Mouse (Mus musculus) neural tube, embryonic 13.5 days (tissue): ENCODE data around the gene Cnnm1. TPM values are rescaled to one million over a fixed set of nuclear protein-coding genes. Genes with fewer than 3 reads are reported as not detected.

Experiments used
- ATAC-seq: fragments of 200-750 bp; cut with Nextera tagmentation; 2 replicates; pipeline ENCODE4 v1.8.0; 2017; ENCODE audit warnings: low read depth, mild to moderate bottlenecking, moderate TSS enrichment, moderate library complexity
- H3K27ac ChIP-seq: fragments of 300-500 bp; sonication (generic); replicated peaks from 2 replicates; pipeline ENCODE4 v1.5.1; 2015; ENCODE audit warnings: moderate library complexity, mild to moderate bottlenecking, inconsistent platforms
- H3K27me3 ChIP-seq: fragments of 300-500 bp; sonication (generic); 2 replicates; pipeline ENCODE4 v1.6.1; 2015; ENCODE audit warnings: mild to moderate bottlenecking, inconsistent platforms
- H3K36me3 ChIP-seq: fragments of 300-500 bp; sonication (generic); 2 replicates; pipeline ENCODE4 v1.6.1; 2015; ENCODE audit warnings: mild to moderate bottlenecking, inconsistent platforms
- H3K4me1 ChIP-seq: fragments of 300-500 bp; sonication (generic); replicated peaks from 2 replicates; pipeline ENCODE4 v1.6.1; 2015; ENCODE audit warnings: inconsistent platforms
- H3K4me2 ChIP-seq: fragments of 300-500 bp; sonication (generic); 2 replicates; pipeline ENCODE4 v1.6.1; 2015; ENCODE audit warnings: inconsistent platforms, mild to moderate bottlenecking, moderate library complexity
- H3K4me3 ChIP-seq: fragments of 300-500 bp; sonication (generic); 2 replicates; pipeline ENCODE4 v1.5.1; 2015; ENCODE audit warnings: mild to moderate bottlenecking, inconsistent platforms
- H3K9ac ChIP-seq: fragments of 300-500 bp; sonication (generic); 2 replicates; pipeline ENCODE4 v1.6.1; 2015; ENCODE audit warnings: moderate library complexity, mild to moderate bottlenecking, inconsistent platforms
- H3K9me3 ChIP-seq: fragments of 300-500 bp; sonication (generic); 2 replicates; pipeline ENCODE4 v1.6.1; 2016; ENCODE audit warnings: inconsistent platforms
- WGBS: fragments of 180-500 bp; shearing (Covaris S2); methylation state at CpG from one replicate; pipeline ENCODE4 v1.1.7; 2015; 5-methylcytosine and 5-hydroxymethylcytosine counted together
- polyA plus RNA-seq: library from polyadenylated mRNA; unstranded; fragments of >200 nt; fragmentation: Nextera tagmentation; extraction: Ambion mirVana; gene quantifications from 2 replicates; pipeline ENCODE4 v1.2.1, GENCODE M21; 2015

Cnnm1 gene
- polyA plus RNA-seq, 1 experiment from 2014 or later = 1.3 TPM

DNA sequence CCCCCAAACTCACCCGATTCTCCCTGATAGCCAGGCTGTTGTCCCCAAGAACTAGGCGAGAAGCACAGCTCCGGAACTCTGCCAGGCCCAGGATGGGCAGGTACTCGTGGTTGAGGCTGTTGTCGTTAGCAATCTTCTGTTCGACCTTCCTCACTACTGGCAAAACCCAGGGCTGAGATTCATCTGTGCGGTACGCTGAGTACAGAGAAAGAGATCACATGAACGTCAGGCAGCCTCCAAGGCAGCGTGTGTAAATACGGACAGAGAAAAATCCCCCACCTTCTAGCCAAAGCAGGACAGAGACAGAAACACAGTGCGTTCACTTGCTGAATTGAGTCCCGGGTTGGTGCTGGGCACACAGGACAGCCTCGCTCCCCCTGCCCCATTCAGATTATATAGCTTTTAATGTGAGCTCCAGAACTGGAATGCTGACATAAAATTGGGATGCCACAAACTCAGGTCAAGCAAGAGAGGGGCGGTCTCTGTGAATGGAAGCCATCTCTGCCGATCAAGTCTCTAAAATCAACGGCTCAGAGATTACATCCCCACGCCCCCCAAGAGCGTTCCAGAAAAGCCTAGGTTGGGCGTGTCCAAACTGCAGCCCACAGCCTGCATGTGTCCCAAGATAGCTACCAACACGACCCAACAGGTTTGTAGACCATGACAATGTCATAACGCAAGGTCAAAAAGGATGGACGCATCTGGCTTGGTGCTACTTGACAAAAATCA lies 75.6 kb downstream of the Cnnm1 start:
- H3K27ac ChIP-seq = no peak overlapping the region
- H3K36me3 ChIP-seq = peaks cover 36% of the 10 kb centered on the region
- no peak overlapping the region for H3K4me2 ChIP-seq
- H3K4me1 ChIP-seq = peaks cover 13% of the 10 kb centered on the region
- ATAC-seq = no peak
- 95% methylated on average over 23 of the region's 23 CpGs for WGBS
- H3K4me3 ChIP-seq = no peak overlapping the region
- H3K9ac ChIP-seq = no peak overlapping the region
- no peaks in the 10 kb centered on the region for H3K9me3 ChIP-seq
- no peaks in the 10 kb centered on the region for H3K27me3 ChIP-seq

DNA sequence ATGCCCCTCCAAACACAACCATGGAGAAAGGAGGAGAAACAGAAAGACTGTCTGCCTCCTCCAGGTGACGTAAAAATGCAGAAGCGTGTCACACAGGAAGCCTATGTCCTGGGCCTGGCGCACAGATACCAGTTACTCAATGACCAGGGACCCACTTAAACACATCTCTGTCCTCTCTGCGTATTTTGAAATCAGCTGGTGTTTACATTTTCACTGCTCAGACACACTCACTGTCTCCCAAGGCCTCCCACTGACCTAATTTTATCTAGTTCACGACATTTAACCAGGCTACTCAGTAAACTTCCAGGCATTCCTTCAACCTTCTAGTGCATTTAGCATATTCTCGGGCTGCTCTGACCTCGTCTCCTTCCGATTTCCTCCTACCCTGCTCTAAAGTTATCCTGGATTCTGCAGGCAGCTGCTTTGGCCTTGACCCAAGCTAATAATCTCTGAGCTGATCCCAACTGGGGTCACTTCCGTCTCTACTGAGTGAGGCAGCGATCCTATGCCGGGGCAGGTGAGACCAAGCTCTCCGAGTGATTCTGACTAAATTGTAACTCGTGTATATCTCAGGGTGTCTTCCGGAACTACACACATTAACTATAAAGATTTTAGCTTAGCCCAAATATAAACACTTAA lies 76.3 kb downstream of the Cnnm1 start:
- no peak overlapping the region for H3K9ac ChIP-seq
- H3K4me2 ChIP-seq = no peak overlapping the region
- no peaks in the 10 kb centered on the region for H3K9me3 ChIP-seq
- peaks cover 30% of the 10 kb centered on the region for H3K36me3 ChIP-seq
- ATAC-seq = no peak
- peaks cover 20% of the 10 kb centered on the region for H3K4me1 ChIP-seq
- H3K27me3 ChIP-seq = no peaks in the 10 kb centered on the region
- H3K4me3 ChIP-seq = no peak overlapping the region
- no peak overlapping the region for H3K27ac ChIP-seq
- 91% methylated on average over 14 of the region's 14 CpGs for WGBS

DNA sequence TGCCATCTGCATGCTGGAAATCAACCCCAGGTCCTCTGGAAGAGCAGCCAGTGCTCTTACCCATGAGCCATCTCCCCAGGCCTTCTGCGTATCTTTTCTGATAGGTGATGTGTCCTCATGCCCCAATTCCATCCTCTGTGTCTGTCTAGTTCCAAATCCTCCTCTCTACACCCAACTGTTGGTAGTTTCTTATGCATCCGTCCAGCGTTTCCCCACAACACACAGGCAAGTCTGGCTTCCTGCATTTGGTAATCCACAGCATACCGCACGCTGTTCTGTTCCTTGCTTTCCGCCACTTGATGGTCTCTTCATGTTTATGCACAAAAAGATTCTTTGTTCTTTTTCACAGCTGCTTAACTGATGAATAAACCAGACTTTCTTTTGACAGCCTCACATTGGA lies 77.1 kb downstream of the Cnnm1 start:
- H3K27ac ChIP-seq = no peak overlapping the region
- H3K9ac ChIP-seq = no peak overlapping the region
- H3K4me2 ChIP-seq = no peak overlapping the region
- H3K9me3 ChIP-seq = no peaks in the 10 kb centered on the region
- peaks cover 21% of the 10 kb centered on the region for H3K36me3 ChIP-seq
- H3K27me3 ChIP-seq = no peaks in the 10 kb centered on the region
- H3K4me1 ChIP-seq = peaks cover 28% of the 10 kb centered on the region
- WGBS = 78% methylated on average over 6 of the region's 6 CpGs
- ATAC-seq = no peak
- H3K4me3 ChIP-seq = no peak overlapping the region

DNA sequence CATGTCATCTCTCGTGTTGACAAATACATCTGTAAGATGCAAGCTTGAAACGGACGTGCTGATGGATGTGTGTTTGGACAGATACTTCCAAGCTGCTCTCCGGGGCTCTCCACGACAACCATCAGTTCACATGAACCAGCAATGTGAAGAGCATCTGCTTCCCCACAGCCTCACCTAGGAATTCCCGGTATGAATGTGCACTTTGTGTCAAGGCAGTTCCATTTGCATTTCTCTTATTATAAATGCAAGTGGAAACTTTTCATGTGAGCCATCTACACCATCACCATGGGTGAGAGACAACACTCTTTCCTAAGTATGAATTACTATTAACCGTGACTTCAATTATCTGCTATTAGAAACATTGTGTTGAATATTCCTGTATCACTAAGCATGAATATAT lies 77.6 kb downstream of the Cnnm1 start:
- Histone ChIP-seq H3K9me3 (no peaks in the 10 kb centered on the region), H3K36me3 (peaks cover 18% of the 10 kb centered on the region), H3K4me1 (peaks cover 32% of the 10 kb centered on the region), H3K9ac (no peak overlapping the region), H3K4me2 (no peak overlapping the region), H3K4me3 (no peak overlapping the region), H3K27me3 (no peaks in the 10 kb centered on the region), H3K27ac (no peak overlapping the region)
- WGBS = 73% methylated on average over 7 of the region's 7 CpGs
- no peak for ATAC-seq

DNA sequence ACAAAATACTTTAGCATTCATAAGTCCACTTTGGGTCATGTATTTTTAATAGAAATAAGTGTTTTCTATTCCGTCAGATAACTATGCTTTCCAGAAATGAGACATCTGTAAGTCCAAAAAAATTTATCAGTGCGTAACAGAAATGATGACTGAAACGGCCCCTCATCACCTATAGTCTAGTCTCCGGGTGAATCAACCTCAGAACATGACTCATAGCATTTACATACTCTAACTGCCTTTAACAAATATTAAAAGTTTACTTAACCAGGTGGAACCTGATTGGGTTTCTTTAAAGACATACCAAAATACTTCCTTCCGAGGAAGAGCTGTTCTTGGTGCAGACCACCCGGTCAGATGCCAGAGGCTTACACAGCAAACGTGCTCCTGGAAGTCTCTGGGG lies 78.0 kb downstream of the Cnnm1 start:
- Histone ChIP-seq H3K36me3 (peaks cover 18% of the 10 kb centered on the region), H3K9ac (no peak overlapping the region), H3K9me3 (no peaks in the 10 kb centered on the region), H3K4me1 (peaks cover 37% of the 10 kb centered on the region), H3K4me2 (no peak overlapping the region), H3K27ac (no peak overlapping the region), H3K27me3 (no peaks in the 10 kb centered on the region), H3K4me3 (no peak overlapping the region)
- no peak for ATAC-seq
- WGBS = 84% methylated on average over 7 of the region's 7 CpGs

DNA sequence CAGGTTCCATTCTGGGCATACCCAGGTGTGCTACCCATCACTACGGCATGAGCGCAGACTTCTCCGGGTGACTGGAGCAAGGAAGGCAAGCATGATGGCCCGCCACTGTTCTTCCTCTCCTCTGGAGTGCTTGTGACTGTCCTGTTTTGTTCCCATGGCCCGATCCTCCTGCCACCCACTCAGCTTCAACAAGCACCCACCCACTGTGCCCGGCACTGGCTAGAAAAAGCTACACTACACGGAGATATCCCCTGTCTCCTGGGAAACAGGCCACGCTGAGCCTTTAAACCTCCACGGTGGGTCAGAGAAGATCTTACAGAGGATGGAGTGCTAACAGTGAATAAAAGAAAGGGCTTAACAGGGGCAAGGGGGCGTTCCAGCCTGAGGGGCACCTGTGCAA lies 79.0 kb downstream of the Cnnm1 start:
- Histone ChIP-seq H3K9me3 (no peaks in the 10 kb centered on the region), H3K27ac (no peak overlapping the region), H3K4me3 (no peak overlapping the region), H3K27me3 (no peaks in the 10 kb centered on the region), H3K9ac (no peak overlapping the region), H3K4me1 (peaks cover 46% of the 10 kb centered on the region), H3K4me2 (no peak overlapping the region), H3K36me3 (peaks cover 15% of the 10 kb centered on the region)
- 80% methylated on average over 10 of the region's 10 CpGs for WGBS
- no peak for ATAC-seq

DNA sequence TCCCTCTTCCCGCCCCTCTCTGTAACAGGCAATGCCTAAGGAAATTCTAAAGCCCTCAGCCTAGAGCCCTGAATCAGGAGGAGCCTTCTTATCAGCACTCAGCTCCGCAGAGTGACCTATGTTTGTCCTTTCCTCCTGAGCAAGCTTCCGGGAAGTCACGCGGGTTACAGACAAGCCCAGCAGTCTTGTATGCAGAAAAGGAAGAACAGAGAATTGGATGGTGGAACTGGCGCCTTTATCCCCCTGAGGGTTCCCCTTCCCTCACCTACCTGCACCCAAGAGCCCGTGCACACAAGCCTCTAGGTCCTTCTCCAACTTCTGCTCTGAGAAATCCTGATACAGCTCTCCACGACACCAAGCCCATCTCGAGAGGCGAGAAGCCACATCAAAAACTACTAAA lies 80.2 kb downstream of the Cnnm1 start:
- H3K36me3 ChIP-seq = peaks cover 4% of the 10 kb centered on the region; the same call in 1 of the 2 replicates
- no peak for ATAC-seq
- H3K9me3 ChIP-seq = no peaks in the 10 kb centered on the region
- H3K9ac ChIP-seq = 0 out of 2 replicates have a peak overlapping the region, but pooled peaks have one; percentile 18
- WGBS = 83% methylated on average over 10 of the region's 10 CpGs
- no peak overlapping the region for H3K27ac ChIP-seq
- H3K4me2 ChIP-seq = no peak overlapping the region
- peaks cover 52% of the 10 kb centered on the region for H3K4me1 ChIP-seq
- H3K4me3 ChIP-seq = no peak overlapping the region
- H3K27me3 ChIP-seq = no peaks in the 10 kb centered on the region

DNA sequence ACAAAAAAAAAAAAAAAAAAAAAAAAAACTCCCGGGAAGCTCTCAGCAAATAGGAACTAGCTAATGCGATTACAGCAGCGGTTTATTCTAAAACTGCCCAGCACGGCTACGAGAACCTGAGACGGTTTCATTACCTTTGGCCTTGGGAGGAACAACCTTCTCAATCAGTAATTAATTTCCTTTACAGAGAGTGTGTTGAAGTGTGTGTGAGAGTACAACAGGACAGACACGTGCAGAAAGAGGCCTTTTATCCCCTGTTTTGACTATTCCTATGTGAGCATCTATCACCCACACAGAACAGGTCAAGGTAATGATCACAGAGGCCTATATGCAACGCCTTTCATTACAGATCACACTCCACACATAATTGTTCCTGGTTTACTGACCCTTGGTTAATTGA lies 81.1 kb downstream of the Cnnm1 start:
- ATAC-seq = no peak
- WGBS = 36% methylated on average over 8 of the region's 8 CpGs
- peak overlapping the region; percentile 34; the same call in 1 of the 2 replicates for H3K9ac ChIP-seq

DNA sequence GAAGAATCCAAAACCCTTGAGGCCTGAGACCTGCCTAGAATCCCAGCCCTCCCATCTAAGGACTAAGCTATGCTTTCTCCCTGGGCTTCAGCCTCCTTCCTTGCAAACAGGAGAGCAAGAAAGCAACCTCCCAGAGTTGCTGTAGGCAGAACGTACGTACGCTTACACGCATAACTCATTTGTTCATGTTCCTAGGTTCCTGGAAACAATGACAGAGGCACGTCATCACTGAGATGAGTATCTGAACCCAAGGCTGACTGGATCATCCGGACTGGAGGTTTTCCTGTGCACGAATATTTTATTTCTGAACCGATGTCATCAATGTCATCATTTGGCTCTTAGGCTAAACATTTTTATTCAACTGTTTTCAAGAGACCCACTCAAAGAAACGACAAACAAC lies 81.8 kb downstream of the Cnnm1 start:
- Histone ChIP-seq H3K9me3 (no peaks in the 10 kb centered on the region), H3K27ac (peak overlapping the region; percentile 24; the same call in 1 of the 2 replicates), H3K4me3 (no peak overlapping the region), H3K4me2 (peak overlapping the region; percentile 81), H3K27me3 (no peaks in the 10 kb centered on the region), H3K36me3 (no peaks in the 10 kb centered on the region), H3K4me1 (peaks cover 55% of the 10 kb centered on the region), H3K9ac (peak overlapping the region; percentile 32; the same call in 1 of the 2 replicates)
- 82% methylated on average over 9 of the region's 9 CpGs for WGBS
- no peak for ATAC-seq

More for the DNA sequence above, 81.1 kb downstream of the Cnnm1 start:
- Histone ChIP-seq H3K27me3 (no peaks in the 10 kb centered on the region), H3K4me1 (peaks cover 55% of the 10 kb centered on the region), H3K4me2 (peak overlapping the region; percentile 81), H3K36me3 (no peaks in the 10 kb centered on the region), H3K4me3 (no peak overlapping the region), H3K27ac (no peak overlapping the region), H3K9me3 (no peaks in the 10 kb centered on the region)

DNA sequence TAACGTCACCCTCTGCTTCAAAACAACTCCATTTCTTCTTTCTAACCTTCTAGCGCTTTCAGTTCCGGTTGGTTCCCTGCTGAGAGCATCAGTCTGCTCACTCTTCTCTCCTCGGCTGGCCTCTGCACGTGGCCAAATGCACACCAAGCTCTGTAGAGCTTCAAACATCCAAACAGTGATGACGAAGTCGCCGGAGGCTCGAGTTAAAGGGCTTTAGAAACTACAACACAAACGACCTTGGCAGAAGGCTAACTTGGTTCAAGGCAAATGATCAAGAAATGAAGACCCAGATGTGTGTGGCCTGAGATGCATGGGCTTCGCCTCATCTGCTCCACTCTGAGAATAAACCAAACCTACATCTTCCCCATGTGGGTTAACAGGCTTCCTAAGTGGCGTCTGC lies 83.3 kb downstream of the Cnnm1 start:
- peaks cover 48% of the 10 kb centered on the region for H3K4me1 ChIP-seq
- peak overlapping the region; percentile 80; the same call in 1 of the 2 replicates for H3K27ac ChIP-seq
- no peaks in the 10 kb centered on the region for H3K27me3 ChIP-seq
- H3K36me3 ChIP-seq = no peaks in the 10 kb centered on the region
- H3K9me3 ChIP-seq = no peaks in the 10 kb centered on the region
- H3K9ac ChIP-seq = peak overlapping the region; percentile 75
- H3K4me2 ChIP-seq = peak overlapping the region; percentile 81
- ATAC-seq = no peak
- peak overlapping the region; percentile 72 for H3K4me3 ChIP-seq
- 9% methylated on average over 12 of the region's 12 CpGs for WGBS

DNA sequence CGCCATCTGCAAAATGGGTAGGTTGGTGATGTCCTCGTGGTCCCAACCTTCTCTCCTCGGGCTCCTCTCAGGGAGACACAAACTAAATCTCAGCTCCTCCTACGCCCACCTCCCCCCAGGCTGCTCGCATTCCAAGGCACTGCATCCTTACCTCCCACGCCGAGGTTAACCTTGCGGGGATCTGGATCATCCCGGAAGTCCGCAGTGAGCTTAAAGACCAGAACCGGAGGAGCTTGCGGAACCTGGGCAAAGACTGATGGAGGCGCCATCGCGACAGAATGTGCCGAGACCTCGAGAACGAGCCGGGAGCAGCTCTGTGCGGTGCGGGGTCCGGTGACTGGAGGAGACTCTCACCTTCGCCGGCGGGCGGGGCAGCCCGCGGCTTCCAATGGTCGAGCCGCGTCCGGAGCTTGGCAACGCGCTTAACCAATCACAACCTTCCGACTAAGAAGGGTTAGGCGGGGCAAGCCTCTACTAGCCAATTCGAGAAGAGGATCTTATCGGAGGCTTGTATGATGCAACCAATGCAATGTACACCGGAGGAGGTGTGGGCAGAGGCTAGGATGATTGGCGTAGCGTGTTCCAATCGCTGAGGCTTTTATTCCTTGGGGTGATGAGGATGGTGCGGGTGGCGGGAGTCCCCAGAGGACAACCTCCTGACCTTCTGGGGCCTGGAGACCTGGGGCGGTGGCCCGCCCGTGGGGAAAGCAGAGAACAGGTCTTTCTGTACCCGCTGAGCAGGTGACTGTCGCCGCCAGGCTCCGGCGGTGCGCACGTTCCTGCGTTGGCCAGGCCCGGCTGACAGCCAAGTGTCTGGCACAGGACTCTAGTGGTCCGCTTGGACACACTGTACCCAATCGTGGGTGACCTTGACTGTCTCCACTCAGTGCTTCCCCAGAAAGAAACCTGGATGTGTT lies 84.2 kb downstream of the Cnnm1 start, which contains the start of gene Got1:
Got1 (minus strand) TSS at position 419 of the 917 bp plus-strand sequence.
- ATAC-seq = peak; percentile 100
- Histone ChIP-seq H3K4me2 (peak within 1 kb of the TSS; percentile 81), H3K4me3 (peak within 1 kb of the TSS; percentile 72), H3K4me1 (peaks cover 48% of the 10 kb centered on the region), H3K9me3 (no peaks in the 10 kb centered on the region), H3K27ac (peak within 1 kb of the TSS; percentile 85), H3K27me3 (no peaks in the 10 kb centered on the region), H3K9ac (peak within 1 kb of the TSS; percentile 81), H3K36me3 (no peaks in the 10 kb centered on the region)
- WGBS = under 1% methylated on average over 58 of the region's 58 CpGs

DNA sequence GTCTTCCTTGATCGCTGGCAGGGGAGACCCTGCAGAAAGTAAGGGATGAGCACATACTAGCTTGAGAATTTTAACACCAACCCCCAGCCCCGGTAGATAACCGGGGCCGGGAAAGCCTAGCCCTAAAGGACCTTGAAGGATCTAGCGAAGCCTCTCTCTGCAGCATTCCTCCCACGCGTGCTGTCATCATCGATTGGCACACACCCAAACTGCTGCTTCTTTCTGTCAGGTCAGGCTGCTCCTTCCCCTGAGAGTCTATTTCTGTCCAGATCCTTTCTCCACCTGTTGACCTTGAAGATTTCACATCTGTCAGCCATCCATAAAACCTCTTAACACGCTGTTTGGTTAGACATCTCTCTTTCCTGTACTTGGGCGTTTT lies 84.9 kb downstream of the Cnnm1 start:
- Histone ChIP-seq H3K9ac (peak overlapping the region; percentile 81), H3K36me3 (no peaks in the 10 kb centered on the region), H3K4me3 (peak overlapping the region; percentile 72), H3K27ac (peak overlapping the region; percentile 85), H3K4me2 (peak overlapping the region; percentile 81), H3K9me3 (no peaks in the 10 kb centered on the region), H3K27me3 (no peaks in the 10 kb centered on the region), H3K4me1 (peaks cover 48% of the 10 kb centered on the region)
- 26% methylated on average over 10 of the region's 10 CpGs for WGBS
- peak; percentile 34 for ATAC-seq
